Comparison of ENCODE assay signal across 8 mouse cellular contexts in genomic region chrX:163957803-163958466, GRCm38 (mm10). TPM values are rescaled to one million over a fixed set of nuclear protein-coding genes. Genes with fewer than 3 reads are reported as not detected.
DNase-seq lines count a peak whose midpoint lies in the region; ATAC-seq and TF ChIP-seq lines count a peak whose summit lies in the region.

No protein-coding gene starts in this region.

- peaks cover 18% of the 10 kb centered on the region for H3K27me3 ChIP-seq in embryonic facial prominence, embryonic 13.5 days
- no peaks in the 10 kb centered on the region for H3K27me3 ChIP-seq in heart, embryonic 11.5 days (ENCODE audit: control insufficient read depth, insufficient read depth, low read length)
- no peaks in the 10 kb centered on the region for H3K27me3 ChIP-seq in kidney, postnatal 0 days (ENCODE audit: insufficient read depth, low read length)
- H3K27me3 ChIP-seq in lung, embryonic 16.5 days (ENCODE audit: control insufficient read depth, insufficient read depth, low read depth, low read length), result no peaks in the 10 kb centered on the region; the same call in 1 of the 2 replicates

- H3K4me2 ChIP-seq in embryonic facial prominence, embryonic 13.5 days, result peak overlapping the region; percentile 60
- H3K4me2 ChIP-seq in heart, embryonic 11.5 days, result peak overlapping the region; percentile 62
- H3K4me2 ChIP-seq in kidney, postnatal 0 days (ENCODE audit: low read length), result peak overlapping the region; percentile 56
- peak overlapping the region; percentile 62 for H3K4me2 ChIP-seq in lung, embryonic 16.5 days (ENCODE audit: low read depth, low read length)

- H3K27ac ChIP-seq in bone marrow macrophage, adult 2 months (ENCODE audit: insufficient read depth, low read depth, low read length), result peak overlapping the region; percentile 99
- peak overlapping the region; percentile 98 for H3K27ac ChIP-seq in embryonic facial prominence, embryonic 13.5 days
- H3K27ac ChIP-seq in heart, embryonic 11.5 days (ENCODE audit: low read depth, low read length), result peak overlapping the region; percentile 95
- peak overlapping the region; percentile 98 for H3K27ac ChIP-seq in kidney, postnatal 0 days
- H3K27ac ChIP-seq in lung, embryonic 16.5 days (ENCODE audit: low read length), result peak overlapping the region; percentile 99

- peak; percentile 35 to 51 for DNase-seq in CD8-positive naive resting alpha-beta T cell, adult 2 months (ENCODE audit: low read depth in 2 of 2, low spot score in 2 of 2)
- DNase-seq in kidney, postnatal 0 days (ENCODE audit: low spot score), result peak; percentile 64
- peak; percentile 70 for DNase-seq in testis, postnatal 14 days (ENCODE audit: low spot score)

- 25% methylated on average over 36 of the region's 67 CpGs for WGBS in embryonic facial prominence, embryonic 13.5 days
- 21% methylated on average over 41 of the region's 67 CpGs for WGBS in heart, embryonic 11.5 days (ENCODE audit: insufficient replicate concordance)
- WGBS in kidney, postnatal 0 days, result 29% methylated on average over 62 of the region's 67 CpGs
- 20% methylated on average over 54 of the region's 67 CpGs for WGBS in lung, embryonic 16.5 days

- peak; percentile 89 for ATAC-seq in embryonic facial prominence, embryonic 13.5 days (ENCODE audit: insufficient number of reproducible peaks, insufficient read depth, low FRiP score, low TSS enrichment, low read depth)
- peak; percentile 92 for ATAC-seq in heart, embryonic 11.5 days (replicated peaks; ENCODE audit: insufficient number of reproducible peaks, low FRiP score, low TSS enrichment)
- peak; percentile 93 for ATAC-seq in kidney, postnatal 0 days (replicated peaks; ENCODE audit: low FRiP score, low read depth)
- peak; percentile 93 for ATAC-seq in lung, embryonic 16.5 days (ENCODE audit: low read depth)
- peak; percentile 73 for ATAC-seq in neutrophil, adult 5-6 weeks (ENCODE audit: extremely low read depth, insufficient number of reproducible peaks, low FRiP score, poor library complexity, severe bottlenecking)

- no peak for TF ChIP-seq CTCF in bone marrow macrophage, adult 2 months (IDR thresholded peaks at IDR 0.05; ENCODE audit: low read depth, low read length)
- no peak for TF ChIP-seq CTCF in kidney, postnatal 0 days (IDR thresholded peaks at IDR 0.05; ENCODE audit: low read depth)

- H3K9ac ChIP-seq in embryonic facial prominence, embryonic 13.5 days, result peak overlapping the region; percentile 80
- H3K9ac ChIP-seq in heart, embryonic 11.5 days (ENCODE audit: low read depth, low read length), result peak overlapping the region; percentile 80
- H3K9ac ChIP-seq in kidney, postnatal 0 days (ENCODE audit: low read depth, low read length), result peak overlapping the region; percentile 82
- peak overlapping the region; percentile 85 for H3K9ac ChIP-seq in lung, embryonic 16.5 days (ENCODE audit: low read length)

- peaks cover 6% of the 10 kb centered on the region; the same call in 1 of the 2 replicates for H3K4me1 ChIP-seq in bone marrow macrophage, adult 2 months (ENCODE audit: control insufficient read depth, insufficient read depth, low read length)
- H3K4me1 ChIP-seq in embryonic facial prominence, embryonic 13.5 days, result peaks cover 3% of the 10 kb centered on the region; the same call in 1 of the 2 replicates
- H3K4me1 ChIP-seq in heart, embryonic 11.5 days (ENCODE audit: control insufficient read depth, insufficient read depth, low read length), result no peaks in the 10 kb centered on the region
- H3K4me1 ChIP-seq in kidney, postnatal 0 days (replicated peaks; ENCODE audit: insufficient read depth, low read length), result no peaks in the 10 kb centered on the region
- H3K4me1 ChIP-seq in lung, embryonic 16.5 days (replicated peaks; ENCODE audit: control insufficient read depth, insufficient read depth, low read length), result no peaks in the 10 kb centered on the region; the same call in 1 of the 2 replicates

- H3K4me3 ChIP-seq in bone marrow macrophage, adult 2 months (ENCODE audit: insufficient read depth, low read length), result peak overlapping the region; percentile 94
- H3K4me3 ChIP-seq in embryonic facial prominence, embryonic 13.5 days, result peak overlapping the region; percentile 61
- peak overlapping the region; percentile 58 for H3K4me3 ChIP-seq in heart, embryonic 11.5 days (ENCODE audit: low read depth, low read length)
- H3K4me3 ChIP-seq in kidney, postnatal 0 days (replicated peaks; ENCODE audit: low read depth, low read length), result peak overlapping the region; percentile 66
- H3K4me3 ChIP-seq in lung, embryonic 16.5 days (ENCODE audit: low read length), result peak overlapping the region; percentile 78

- H3K9me3 ChIP-seq in embryonic facial prominence, embryonic 13.5 days, result no peaks in the 10 kb centered on the region
- H3K9me3 ChIP-seq in heart, embryonic 11.5 days (replicated peaks; ENCODE audit: control insufficient read depth, low read length), result no peaks in the 10 kb centered on the region
- no peaks in the 10 kb centered on the region for H3K9me3 ChIP-seq in kidney, postnatal 0 days (replicated peaks; ENCODE audit: low read length)
- no peaks in the 10 kb centered on the region for H3K9me3 ChIP-seq in lung, embryonic 16.5 days (ENCODE audit: control insufficient read depth, low read length)

- no peak for TF ChIP-seq POLR2A in bone marrow macrophage, adult 2 months (IDR thresholded peaks at IDR 0.05; ENCODE audit: borderline replicate concordance, low read depth, low read length)

- peaks cover 8% of the 10 kb centered on the region for H3K36me3 ChIP-seq in embryonic facial prominence, embryonic 13.5 days
- no peaks in the 10 kb centered on the region for H3K36me3 ChIP-seq in heart, embryonic 11.5 days (ENCODE audit: control insufficient read depth, insufficient read depth, low read length)
- peaks cover 5% of the 10 kb centered on the region; the same call in 1 of the 2 replicates for H3K36me3 ChIP-seq in kidney, postnatal 0 days (ENCODE audit: insufficient read depth, low read length)
- peaks cover 11% of the 10 kb centered on the region; the same call in 1 of the 2 replicates for H3K36me3 ChIP-seq in lung, embryonic 16.5 days (ENCODE audit: control insufficient read depth, insufficient read depth, low read length)

RNA-seq across cellular contexts. Expression of gene Zrsr2, which starts 0.5 kb away (rescaled TPM):
- 36.3 and 52.5 TPM in 2 replicates for polyA plus RNA-seq in bone marrow macrophage, adult 2 months (2012; ENCODE audit: insufficient read depth, insufficient read length, missing spikeins)
- 77.7 and 80.8 TPM in 2 replicates for polyA plus RNA-seq in embryonic facial prominence, embryonic 13.5 days (2015; fragmentation: Nextera tagmentation; extraction: Ambion mirVana)
- 35.3 and 37.3 TPM in 2 replicates for polyA plus RNA-seq in heart, embryonic 11.5 days (2014; fragmentation: Nextera tagmentation; extraction: Ambion mirVana)
- 62.2 and 62.4 TPM in 2 replicates for polyA plus RNA-seq in kidney, postnatal 0 days (2015; fragmentation: Nextera tagmentation; extraction: Ambion mirVana)
- polyA plus RNA-seq in lung, embryonic 16.5 days (2015; fragmentation: Nextera tagmentation; extraction: Ambion mirVana), result 45.2 and 51.0 TPM in 2 replicates
- 52.7 and 58.8 TPM in 2 replicates for total RNA-seq in neutrophil, adult 5-6 weeks (2017)

RNA-seq across cellular contexts. Expression of gene Ap1s2, which starts 49.1 kb away (rescaled TPM):
- 241 and 251 TPM in 2 replicates for polyA plus RNA-seq in bone marrow macrophage, adult 2 months (2012; ENCODE audit: insufficient read depth, insufficient read length, missing spikeins)
- 21.7 and 22.7 TPM in 2 replicates for polyA plus RNA-seq in embryonic facial prominence, embryonic 13.5 days (2015; fragmentation: Nextera tagmentation; extraction: Ambion mirVana)
- polyA plus RNA-seq in heart, embryonic 11.5 days (2014; fragmentation: Nextera tagmentation; extraction: Ambion mirVana), result 20.1 and 26.0 TPM in 2 replicates
- polyA plus RNA-seq in kidney, postnatal 0 days (2015; fragmentation: Nextera tagmentation; extraction: Ambion mirVana), result 15.0 and 17.2 TPM in 2 replicates
- 25.5 and 27.5 TPM in 2 replicates for polyA plus RNA-seq in lung, embryonic 16.5 days (2015; fragmentation: Nextera tagmentation; extraction: Ambion mirVana)
- 61.6 and 77.7 TPM in 2 replicates for total RNA-seq in neutrophil, adult 5-6 weeks (2017)

Comparison
In these comparisons a context has a peak if more than half of its experiments do, and no peak if none do; other contexts are left out.
1. Peak in every context shown above with its lines: DNase-seq, ATAC-seq, H3K4me3 ChIP-seq and H3K27ac ChIP-seq.